Mouse (Mus musculus) kidney, adult 2 months (tissue): ENCODE results near the gene Dlx6.

Experiments
- CTCF ChIP-seq: fragments of 200-500 bp; conservative IDR thresholded peaks from 2 replicates; pipeline ENCODE4 v1.5.1; 2011; ENCODE audit warnings: low read depth, mild to moderate bottlenecking, control low read depth, low read length, moderate library complexity, mixed read lengths; ENCODE audit not compliant: insufficient read depth, insufficient read length
- POLR2A ChIP-seq: fragments of 200-500 bp; IDR thresholded peaks from one replicate; pipeline ENCODE4 v1.6.1; 2011; ENCODE audit warnings: low read depth, low read length, control low read depth

DNA sequence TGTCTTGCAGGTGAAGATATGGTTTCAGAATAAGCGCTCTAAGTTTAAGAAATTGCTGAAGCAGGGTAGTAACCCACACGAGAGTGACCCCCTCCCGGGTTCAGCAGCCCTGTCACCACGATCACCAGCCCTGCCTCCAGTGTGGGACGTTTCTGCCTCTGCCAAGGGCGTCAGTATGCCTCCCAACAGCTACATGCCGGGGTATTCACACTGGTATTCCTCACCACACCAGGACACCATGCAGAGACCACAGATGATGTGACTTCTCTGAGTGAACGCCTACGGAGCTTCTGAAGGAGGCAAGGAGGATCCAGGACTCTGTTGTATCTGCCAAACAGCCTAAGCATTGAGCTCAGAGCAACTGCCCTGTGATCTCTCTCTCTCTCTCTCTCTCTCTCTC lies 3.9 kb downstream of the Dlx6 start:
- TF ChIP-seq CTCF (no peak), POLR2A (no peak)
